Mouse (Mus musculus) stomach, embryonic 15.5 days (tissue): ENCODE results near the gene Ckap4. TPM values are rescaled to one million over a fixed set of nuclear protein-coding genes. Genes with fewer than 3 reads are reported as not detected.

Experiments used
- ATAC-seq: fragments of 200-750 bp; cut with Nextera tagmentation; 2 replicates; pipeline ENCODE4 v1.8.0; 2017; ENCODE audit warnings: low read depth, moderate number of reproducible peaks, moderate TSS enrichment; ENCODE audit not compliant: insufficient read depth, low FRiP score
- H3K27ac ChIP-seq: fragments of 300-500 bp; sonication (generic); 2 replicates; pipeline ENCODE4 v1.5.1; 2015; ENCODE audit warnings: mild to moderate bottlenecking, inconsistent platforms
- H3K27me3 ChIP-seq: fragments of 300-500 bp; sonication (generic); replicated peaks from 2 replicates; pipeline ENCODE4 v1.6.1; 2015; ENCODE audit warnings: inconsistent platforms
- H3K36me3 ChIP-seq: fragments of 300-500 bp; sonication (generic); 2 replicates; pipeline ENCODE4 v1.6.1; 2015; ENCODE audit warnings: inconsistent platforms
- H3K4me1 ChIP-seq: fragments of 300-500 bp; sonication (generic); 2 replicates; pipeline ENCODE4 v1.6.1; 2015; ENCODE audit warnings: inconsistent platforms
- H3K4me2 ChIP-seq: fragments of 300-500 bp; sonication (generic); 2 replicates; pipeline ENCODE4 v1.6.1; 2015; ENCODE audit warnings: mild to moderate bottlenecking, inconsistent platforms
- H3K4me3 ChIP-seq: fragments of 300-500 bp; sonication (generic); replicated peaks from 2 replicates; pipeline ENCODE4 v1.5.1; 2015; ENCODE audit warnings: inconsistent platforms
- H3K9ac ChIP-seq: fragments of 300-500 bp; sonication (generic); 2 replicates; pipeline ENCODE4 v1.6.1; 2015; ENCODE audit warnings: inconsistent platforms
- H3K9me3 ChIP-seq: fragments of 300-500 bp; sonication (generic); 2 replicates; pipeline ENCODE4 v1.6.1; 2016; ENCODE audit warnings: inconsistent platforms
- WGBS: fragments of 180-500 bp; shearing (Covaris S2); methylation state at CpG from one replicate; pipeline ENCODE4 v1.1.7; 2015; 5-methylcytosine and 5-hydroxymethylcytosine counted together
- polyA plus RNA-seq: library from polyadenylated mRNA; unstranded; fragments of >200 nt; fragmentation: Nextera tagmentation; extraction: Ambion mirVana; gene quantifications from 2 replicates; pipeline ENCODE4 v1.2.1, GENCODE M21; 2015

Ckap4 gene
- polyA plus RNA-seq, 1 experiment from 2014 or later, result 89.3 TPM

GRCm38 (mm10) chr10:84542802-84543658 is 9.2 kb upstream of the Ckap4 start:
- WGBS, result 51% methylated on average over 11 of the region's 11 CpGs
- ATAC-seq, result peak; percentile 33; the same call in 1 of the 2 replicates
- Histone ChIP-seq H3K4me1 (peaks cover 7% of the 10 kb centered on the region), H3K4me3 (no peak overlapping the region), H3K27me3 (no peaks in the 10 kb centered on the region), H3K36me3 (no peaks in the 10 kb centered on the region), H3K9ac (no peak overlapping the region), H3K27ac (no peak overlapping the region), H3K9me3 (no peaks in the 10 kb centered on the region), H3K4me2 (no peak overlapping the region)

GRCm38 (mm10) chr10:84539651-84540050 is 5.8 kb upstream of the Ckap4 start:
- H3K27me3 ChIP-seq, result no peaks in the 10 kb centered on the region
- 0 out of 2 replicates have a peak, but pooled peaks cover 3% of the 10 kb centered on the region for H3K4me1 ChIP-seq
- H3K36me3 ChIP-seq, result no peaks in the 10 kb centered on the region
- H3K9ac ChIP-seq, result no peak overlapping the region
- H3K27ac ChIP-seq, result no peak overlapping the region
- no peaks in the 10 kb centered on the region for H3K9me3 ChIP-seq
- WGBS, result 83% methylated on average over 6 of the region's 6 CpGs
- ATAC-seq, result no peak
- H3K4me2 ChIP-seq, result no peak overlapping the region
- H3K4me3 ChIP-seq, result no peak overlapping the region

- Histone ChIP-seq H3K27ac (no peak overlapping the region), H3K36me3 (no peaks in the 10 kb centered on the region), H3K27me3 (no peaks in the 10 kb centered on the region), H3K9me3 (no peaks in the 10 kb centered on the region), H3K4me2 (no peak overlapping the region), H3K9ac (no peak overlapping the region), H3K4me1 (peaks cover 21% of the 10 kb centered on the region), H3K4me3 (no peak overlapping the region)
- WGBS, result 40% methylated on average over 4 of the region's 4 CpGs
- no peak for ATAC-seq
Observed at GRCm38 (mm10) chr10:84535859-84536258, 2.0 kb upstream of the Ckap4 start.

GRCm38 (mm10) chr10:84535458-84535857 is 1.6 kb upstream of the Ckap4 start:
- H3K27me3 ChIP-seq, result no peaks in the 10 kb centered on the region
- peaks cover 25% of the 10 kb centered on the region for H3K4me1 ChIP-seq
- ATAC-seq, result no peak
- no peaks in the 10 kb centered on the region for H3K9me3 ChIP-seq
- no peak overlapping the region for H3K27ac ChIP-seq
- H3K36me3 ChIP-seq, result no peaks in the 10 kb centered on the region
- H3K9ac ChIP-seq, result no peak overlapping the region
- 76% methylated on average over 5 of the region's 5 CpGs for WGBS
- H3K4me2 ChIP-seq, result no peak overlapping the region
- H3K4me3 ChIP-seq, result no peak overlapping the region

- peak; percentile 18; the same call in 1 of the 2 replicates for ATAC-seq
- H3K4me2 ChIP-seq, result peak overlapping the region; percentile 55
- under 1% methylated on average over 63 of the region's 72 CpGs for WGBS
Observed at GRCm38 (mm10) chr10:84532911-84533882, 665 bp downstream of the Ckap4 start.

GRCm38 (mm10) chr10:84532191-84532889 is 1.5 kb downstream of the Ckap4 start:
- no peak for ATAC-seq
- H3K4me1 ChIP-seq, result peaks cover 28% of the 10 kb centered on the region
- peak overlapping the region; percentile 90 for H3K27ac ChIP-seq
- 43% methylated on average over 16 of the region's 16 CpGs for WGBS
- H3K4me3 ChIP-seq, result peak overlapping the region; percentile 90
- no peaks in the 10 kb centered on the region for H3K27me3 ChIP-seq
- H3K36me3 ChIP-seq, result peaks cover 14% of the 10 kb centered on the region
- H3K9ac ChIP-seq, result peak overlapping the region; percentile 9; the same call in 1 of the 2 replicates
- H3K9me3 ChIP-seq, result no peaks in the 10 kb centered on the region
- peak overlapping the region; percentile 55 for H3K4me2 ChIP-seq

More at GRCm38 (mm10) chr10:84532911-84533882, 665 bp downstream of the Ckap4 start:
- Histone ChIP-seq H3K36me3 (peaks cover 6% of the 10 kb centered on the region; the same call in 1 of the 2 replicates), H3K4me3 (peak overlapping the region; percentile 90), H3K27me3 (no peaks in the 10 kb centered on the region), H3K9ac (peak overlapping the region; percentile 59), H3K4me1 (peaks cover 28% of the 10 kb centered on the region), H3K27ac (peak overlapping the region; percentile 90), H3K9me3 (no peaks in the 10 kb centered on the region)

- Histone ChIP-seq H3K27me3 (no peaks in the 10 kb centered on the region), H3K27ac (peak overlapping the region; percentile 90; the same call in 1 of the 2 replicates), H3K9me3 (no peaks in the 10 kb centered on the region), H3K4me3 (peak overlapping the region; percentile 90), H3K4me2 (peak overlapping the region; percentile 55), H3K4me1 (peaks cover 28% of the 10 kb centered on the region), H3K9ac (peak overlapping the region; percentile 0; the same call in 1 of the 2 replicates), H3K36me3 (peaks cover 20% of the 10 kb centered on the region)
- no peak for ATAC-seq
- WGBS, result 82% methylated on average over 4 of the region's 4 CpGs
Observed at GRCm38 (mm10) chr10:84531576-84531975, 2.3 kb downstream of the Ckap4 start.

- H3K27ac ChIP-seq, result no peak overlapping the region
- H3K4me3 ChIP-seq, result no peak overlapping the region
- H3K36me3 ChIP-seq, result peaks cover 28% of the 10 kb centered on the region
- H3K4me2 ChIP-seq, result no peak overlapping the region; the same call in 1 of the 2 replicates
- WGBS, result 75% methylated on average over 8 of the region's 8 CpGs
- ATAC-seq, result no peak
- no peak overlapping the region for H3K9ac ChIP-seq
- H3K27me3 ChIP-seq, result no peaks in the 10 kb centered on the region
- peaks cover 25% of the 10 kb centered on the region for H3K4me1 ChIP-seq
- no peaks in the 10 kb centered on the region for H3K9me3 ChIP-seq
Observed at GRCm38 (mm10) chr10:84530388-84530787, 3.5 kb downstream of the Ckap4 start.

GRCm38 (mm10) chr10:84527631-84528030 is 6.2 kb downstream of the Ckap4 start:
- Histone ChIP-seq H3K36me3 (peaks cover 32% of the 10 kb centered on the region), H3K9me3 (no peaks in the 10 kb centered on the region), H3K4me2 (no peak overlapping the region), H3K4me1 (peaks cover 23% of the 10 kb centered on the region), H3K9ac (no peak overlapping the region), H3K4me3 (no peak overlapping the region), H3K27ac (no peak overlapping the region), H3K27me3 (no peaks in the 10 kb centered on the region)
- ATAC-seq, result no peak
- whole genome bisulfite sequencing, result 83% methylated on average over 12 of the region's 12 CpGs

- H3K4me1 ChIP-seq, result peaks cover 19% of the 10 kb centered on the region
- H3K4me3 ChIP-seq, result no peak overlapping the region
- no peak overlapping the region for H3K27ac ChIP-seq
- H3K4me2 ChIP-seq, result no peak overlapping the region
- no peaks in the 10 kb centered on the region for H3K27me3 ChIP-seq
- H3K9me3 ChIP-seq, result no peaks in the 10 kb centered on the region
- WGBS, result 73% methylated on average over 5 of the region's 5 CpGs
- no peak overlapping the region for H3K9ac ChIP-seq
- H3K36me3 ChIP-seq, result peaks cover 32% of the 10 kb centered on the region
- ATAC-seq, result no peak
Observed at GRCm38 (mm10) chr10:84527070-84527469, 6.8 kb downstream of the Ckap4 start.

GRCm38 (mm10) chr10:84526488-84526887 is 7.4 kb downstream of the Ckap4 start:
- Histone ChIP-seq H3K27ac (no peak overlapping the region), H3K36me3 (peaks cover 32% of the 10 kb centered on the region), H3K4me3 (no peak overlapping the region), H3K9ac (no peak overlapping the region), H3K27me3 (no peaks in the 10 kb centered on the region), H3K4me2 (no peak overlapping the region), H3K9me3 (no peaks in the 10 kb centered on the region), H3K4me1 (peaks cover 13% of the 10 kb centered on the region)
- WGBS, result 81% methylated on average over 10 of the region's 10 CpGs
- no peak for ATAC-seq
